Mouse (Mus musculus): ENCODE measurements around the gene Zfp263. TPM values are rescaled to one million over a fixed set of nuclear protein-coding genes. Genes with fewer than 3 reads are reported as not detected.

Gene Zfp263
- polyA plus RNA-seq, 1 experiment, result not detected

DNA sequence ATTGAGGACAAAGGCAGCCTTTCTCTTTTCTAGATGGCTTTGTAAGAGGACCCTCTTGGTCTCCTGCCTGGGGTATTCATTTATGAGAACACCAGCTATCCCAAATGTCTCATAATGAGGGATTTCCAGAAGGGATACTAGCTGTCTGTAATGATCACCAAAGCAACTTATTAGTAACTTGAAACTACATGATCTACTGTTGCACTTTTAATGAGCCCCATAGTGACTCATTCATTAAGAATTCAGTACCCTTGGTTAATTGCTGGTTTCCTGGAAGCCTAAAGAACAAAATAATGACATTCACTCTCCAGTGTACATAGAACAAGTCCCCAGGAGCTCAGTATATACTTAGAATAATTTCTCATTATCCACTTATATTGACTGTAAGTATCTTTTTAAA lies 37.3 kb downstream of the Zfp263 start:
- Histone ChIP-seq H3K79me2 (ENCODE audit: control insufficient read depth, insufficient read depth) (no peaks in the 10 kb centered on the region), H3K27me3 (ENCODE audit: control insufficient read depth, insufficient read depth, insufficient read length) (no peaks in the 10 kb centered on the region), H3K4me3 (ENCODE audit: insufficient read depth, poor library complexity, severe bottlenecking) (no peak overlapping the region), H3ac (ENCODE audit: control insufficient read depth, insufficient read length, low read depth) (no peak overlapping the region), H3K36me3 (ENCODE audit: control insufficient read depth, insufficient read depth) (no peaks in the 10 kb centered on the region), H3K79me3 (ENCODE audit: low read depth) (no peaks in the 10 kb centered on the region)
- TF ChIP-seq FOSL1 (IDR thresholded peaks at IDR 0.05; ENCODE audit: insufficient read depth, low read length, poor library complexity, severe bottlenecking) (no peak), MYOD1 (IDR thresholded peaks at IDR 0.05; ENCODE audit: control insufficient read depth, insufficient read length, low read depth) (no peak), USF1 (IDR thresholded peaks at IDR 0.05; ENCODE audit: low read depth) (no peak), MYOG (IDR thresholded peaks at IDR 0.05; ENCODE audit: control insufficient read depth, extremely low read depth, insufficient read length) (no peak), CTCF (IDR thresholded peaks at IDR 0.05; ENCODE audit: control insufficient read depth, insufficient read depth, insufficient read length) (no peak), CEBPB (IDR thresholded peaks at IDR 0.05; ENCODE audit: low read depth) (no peak), MAX (IDR thresholded peaks at IDR 0.05) (no peak)

DNA sequence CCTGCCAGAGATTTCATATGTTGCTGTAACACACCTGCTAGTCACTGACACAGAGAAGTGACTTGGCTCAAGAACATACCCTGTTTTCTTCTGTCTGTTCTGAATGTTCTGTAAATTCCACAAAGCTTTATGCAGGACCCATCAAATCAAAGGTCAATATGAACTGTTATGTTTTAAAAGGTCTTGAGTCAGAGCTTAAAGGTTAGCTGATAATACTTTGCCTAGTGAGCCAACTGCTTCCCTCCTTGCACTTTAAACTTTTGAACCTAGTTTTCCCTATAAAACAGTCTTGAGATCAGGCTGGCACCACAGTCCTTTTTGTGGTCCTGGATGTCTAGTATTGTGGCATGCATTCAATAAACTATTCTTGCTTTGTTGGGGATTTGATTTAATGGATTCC lies 44.5 kb downstream of the Zfp263 start:
- Histone ChIP-seq H3K27me3 (ENCODE audit: control insufficient read depth, insufficient read depth, insufficient read length) (no peaks in the 10 kb centered on the region), H3ac (ENCODE audit: control insufficient read depth, insufficient read length, low read depth) (no peak overlapping the region), H3K4me3 (ENCODE audit: insufficient read depth, poor library complexity, severe bottlenecking) (no peak overlapping the region), H3K36me3 (ENCODE audit: control insufficient read depth, insufficient read depth) (no peaks in the 10 kb centered on the region), H3K79me2 (ENCODE audit: control insufficient read depth, insufficient read depth) (no peaks in the 10 kb centered on the region), H3K79me3 (ENCODE audit: low read depth) (no peaks in the 10 kb centered on the region)
- no peak for TF ChIP-seq CTCF (IDR thresholded peaks at IDR 0.05; ENCODE audit: control insufficient read depth, insufficient read depth, insufficient read length)
- no peak for TF ChIP-seq MAX (IDR thresholded peaks at IDR 0.05)
- TF ChIP-seq USF1 (IDR thresholded peaks at IDR 0.05; ENCODE audit: low read depth), result no peak

Other genes with a start within 250 kb of the Zfp263 start
- not detected for gene Olfr161, start 153.1 kb upstream of the Zfp263 start, polyA plus RNA-seq (2012; fragmentation: generic; extraction: Trizol)
- gene Mefv, start 26.0 kb upstream of the Zfp263 start, polyA plus RNA-seq (2012; fragmentation: generic; extraction: Trizol), result not detected
- gene Olfr15, start 86.8 kb downstream of the Zfp263 start, polyA plus RNA-seq (2012; fragmentation: generic; extraction: Trizol), result not detected
- 0.18 TPM for gene Zfp174, start 103.2 kb downstream of the Zfp263 start, polyA plus RNA-seq (2012; fragmentation: generic; extraction: Trizol)
- 27.1 TPM for gene Naa60, start 128.3 kb downstream of the Zfp263 start, polyA plus RNA-seq (2012; fragmentation: generic; extraction: Trizol)
- 1.1 TPM for gene Zfp597, start 140.5 kb downstream of the Zfp263 start, polyA plus RNA-seq (2012; fragmentation: generic; extraction: Trizol)
- gene Gm20695, start 140.6 kb downstream of the Zfp263 start, polyA plus RNA-seq (2012; fragmentation: generic; extraction: Trizol), result 0.22 TPM
- gene 1700037C18Rik, start 164.6 kb downstream of the Zfp263 start, polyA plus RNA-seq (2012; fragmentation: generic; extraction: Trizol), result 5.9 TPM
- gene Cluap1, start 164.7 kb downstream of the Zfp263 start, polyA plus RNA-seq (2012; fragmentation: generic; extraction: Trizol), result 7.7 TPM
- gene Nlrc3, start 232.5 kb downstream of the Zfp263 start, polyA plus RNA-seq (2012; fragmentation: generic; extraction: Trizol), result 0.84 TPM